Mouse (Mus musculus): ENCODE data around the gene Plekhs1. TPM values are rescaled to one million over a fixed set of nuclear protein-coding genes. Genes with fewer than 3 reads are reported as not detected.

The Plekhs1 gene
- total and polyA plus RNA-seq, 2 experiments from 2014 or later, result 0.14 to 0.29 TPM

DNA sequence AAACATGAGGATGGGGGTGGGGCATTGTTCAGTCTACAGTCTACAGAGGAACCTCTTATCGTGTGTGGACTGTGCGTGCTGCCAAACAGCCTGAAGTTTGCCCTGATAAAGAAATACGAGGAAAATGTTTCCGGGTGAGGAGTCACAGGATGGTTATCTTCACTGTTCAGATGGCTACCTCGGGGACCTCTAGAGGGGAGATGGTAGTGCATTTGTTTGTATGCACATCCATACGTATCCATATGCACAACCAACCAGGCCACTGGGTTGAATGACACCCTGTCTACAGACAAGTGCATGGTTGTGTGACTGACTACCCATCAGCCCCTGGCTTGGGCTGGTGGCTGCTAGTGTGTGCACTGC, 22.4 kb upstream of the Plekhs1 start:
- DNase-seq (no peak), ATAC-seq (no peak)
- WGBS, result 90% methylated on average over 6 of the region's 6 CpGs
- H3K36me3 ChIP-seq (ENCODE audit: insufficient read depth), result 0 out of 2 replicates have a peak, but pooled peaks cover 5% of the 10 kb centered on the region
- no peak for TF ChIP-seq CTCF (IDR thresholded peaks at IDR 0.05; ENCODE audit: low read depth)
- H3K27me3 ChIP-seq (ENCODE audit: insufficient read depth, low read length), result no peaks in the 10 kb centered on the region
- no peaks in the 10 kb centered on the region for H3K4me1 ChIP-seq (ENCODE audit: insufficient read depth)
- no peak overlapping the region for H3K27ac ChIP-seq (ENCODE audit: low read depth, low read length)
- H3K4me2 ChIP-seq (ENCODE audit: low read depth), result no peak overlapping the region
- no peak overlapping the region for H3K4me3 ChIP-seq (ENCODE audit: low read depth, low read length)
- no peak overlapping the region for H3K9ac ChIP-seq
- H3K9me3 ChIP-seq (ENCODE audit: low read length), result no peaks in the 10 kb centered on the region

GRCm38 (mm10) chr19:56443445-56443844, 18.0 kb upstream of the Plekhs1 start:
- ATAC-seq (0 out of 2 replicates have a peak, but pooled peaks have one; percentile 23), DNase-seq (no peak)
- Histone ChIP-seq H3K4me1 (ENCODE audit: insufficient read depth) (no peaks in the 10 kb centered on the region), H3K27ac (ENCODE audit: low read depth, low read length) (no peak overlapping the region), H3K27me3 (ENCODE audit: insufficient read depth, low read length) (no peaks in the 10 kb centered on the region), H3K4me3 (ENCODE audit: low read depth, low read length) (no peak overlapping the region), H3K9ac (no peak overlapping the region), H3K9me3 (ENCODE audit: low read length) (no peaks in the 10 kb centered on the region), H3K36me3 (ENCODE audit: insufficient read depth) (no peaks in the 10 kb centered on the region), H3K4me2 (ENCODE audit: low read depth) (no peak overlapping the region)
- TF ChIP-seq CTCF (IDR thresholded peaks at IDR 0.05; ENCODE audit: low read depth), result no peak
- whole genome bisulfite sequencing, result 84% methylated on average over 14 of the region's 14 CpGs

- DNase-seq (no peak), ATAC-seq (no peak)
- Histone ChIP-seq H3K36me3 (ENCODE audit: insufficient read depth) (no peaks in the 10 kb centered on the region), H3K27me3 (ENCODE audit: insufficient read depth, low read length) (no peaks in the 10 kb centered on the region), H3K27ac (ENCODE audit: low read depth, low read length) (no peak overlapping the region), H3K4me1 (ENCODE audit: insufficient read depth) (no peaks in the 10 kb centered on the region), H3K4me2 (ENCODE audit: low read depth) (no peak overlapping the region), H3K9ac (no peak overlapping the region), H3K9me3 (ENCODE audit: low read length) (no peaks in the 10 kb centered on the region), H3K4me3 (ENCODE audit: low read depth, low read length) (no peak overlapping the region)
- WGBS, result 96% methylated on average over 4 of the region's 4 CpGs
- TF ChIP-seq CTCF (IDR thresholded peaks at IDR 0.05; ENCODE audit: low read depth), result 0 out of 2 replicates have a peak, but pooled peaks have one; percentile 8
Measured at GRCm38 (mm10) chr19:56448784-56449183, 12.7 kb upstream of the Plekhs1 start.

- WGBS, result 87% methylated on average over 8 of the region's 8 CpGs
- H3K27ac ChIP-seq (ENCODE audit: low read depth, low read length), result no peak overlapping the region
- no peak for TF ChIP-seq CTCF (IDR thresholded peaks at IDR 0.05; ENCODE audit: low read depth)
- H3K4me3 ChIP-seq (ENCODE audit: low read depth, low read length), result no peak overlapping the region
- H3K9me3 ChIP-seq (ENCODE audit: low read length), result no peaks in the 10 kb centered on the region
- ATAC-seq (no peak), DNase-seq (no peak)
- no peaks in the 10 kb centered on the region for H3K36me3 ChIP-seq (ENCODE audit: insufficient read depth)
- no peaks in the 10 kb centered on the region for H3K4me1 ChIP-seq (ENCODE audit: insufficient read depth)
- no peak overlapping the region for H3K9ac ChIP-seq
- no peak overlapping the region for H3K4me2 ChIP-seq (ENCODE audit: low read depth)
- H3K27me3 ChIP-seq (ENCODE audit: insufficient read depth, low read length), result no peaks in the 10 kb centered on the region
Measured at GRCm38 (mm10) chr19:56449537-56449936, 11.9 kb upstream of the Plekhs1 start.

- no peak overlapping the region for H3K27ac ChIP-seq (ENCODE audit: low read depth, low read length)
- WGBS, result 81% methylated on average over 5 of the region's 5 CpGs
- H3K27me3 ChIP-seq (ENCODE audit: insufficient read depth, low read length), result no peaks in the 10 kb centered on the region
- TF ChIP-seq CTCF (IDR thresholded peaks at IDR 0.05; ENCODE audit: low read depth), result no peak
- H3K9ac ChIP-seq, result no peak overlapping the region
- DNase-seq, result no peak
- H3K36me3 ChIP-seq (ENCODE audit: insufficient read depth), result no peaks in the 10 kb centered on the region
- no peak overlapping the region for H3K4me3 ChIP-seq (ENCODE audit: low read depth, low read length)
- ATAC-seq, result no peak
- no peak overlapping the region for H3K4me2 ChIP-seq (ENCODE audit: low read depth)
- H3K9me3 ChIP-seq (ENCODE audit: low read length), result no peaks in the 10 kb centered on the region
- H3K4me1 ChIP-seq (ENCODE audit: insufficient read depth), result no peaks in the 10 kb centered on the region
Measured at GRCm38 (mm10) chr19:56450892-56451291, 10.5 kb upstream of the Plekhs1 start.

DNA sequence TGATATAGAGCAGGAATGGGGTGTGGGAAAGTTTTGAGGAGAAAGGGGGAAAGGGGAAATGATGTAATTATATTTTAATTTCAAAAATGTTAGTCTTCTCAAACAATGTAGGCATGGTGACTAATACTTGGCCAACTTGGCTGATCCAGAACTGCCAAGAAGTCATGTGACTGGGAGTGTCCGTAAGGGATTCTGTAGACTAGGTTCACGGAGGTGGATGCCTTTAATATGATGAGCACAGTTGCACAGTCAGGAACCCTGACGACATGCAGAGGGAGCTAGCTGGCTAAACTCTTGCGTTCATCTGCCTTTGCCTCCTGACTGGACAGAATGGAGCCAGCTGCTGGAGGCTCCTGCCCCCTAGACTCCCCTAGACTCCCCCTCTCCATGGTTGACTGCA, 9.6 kb upstream of the Plekhs1 start:
- H3K4me1 ChIP-seq (ENCODE audit: insufficient read depth), result no peaks in the 10 kb centered on the region
- no peak for TF ChIP-seq CTCF (IDR thresholded peaks at IDR 0.05; ENCODE audit: low read depth)
- H3K27ac ChIP-seq (ENCODE audit: low read depth, low read length), result no peak overlapping the region
- H3K36me3 ChIP-seq (ENCODE audit: insufficient read depth), result no peaks in the 10 kb centered on the region
- ATAC-seq (no peak), DNase-seq (no peak)
- no peaks in the 10 kb centered on the region for H3K27me3 ChIP-seq (ENCODE audit: insufficient read depth, low read length)
- 76% methylated on average over 4 of the region's 4 CpGs for WGBS
- H3K9me3 ChIP-seq (ENCODE audit: low read length), result no peaks in the 10 kb centered on the region
- H3K4me2 ChIP-seq (ENCODE audit: low read depth), result no peak overlapping the region
- no peak overlapping the region for H3K4me3 ChIP-seq (ENCODE audit: low read depth, low read length)
- no peak overlapping the region for H3K9ac ChIP-seq

GRCm38 (mm10) chr19:56452421-56452820, 9.0 kb upstream of the Plekhs1 start:
- no peak for TF ChIP-seq CTCF (IDR thresholded peaks at IDR 0.05; ENCODE audit: low read depth)
- ATAC-seq (no peak), DNase-seq (no peak)
- 94% methylated on average over 2 of the region's 2 CpGs for WGBS
- H3K27me3 ChIP-seq (ENCODE audit: insufficient read depth, low read length), result no peaks in the 10 kb centered on the region
- H3K36me3 ChIP-seq (ENCODE audit: insufficient read depth), result no peaks in the 10 kb centered on the region
- no peak overlapping the region for H3K9ac ChIP-seq
- H3K4me2 ChIP-seq (ENCODE audit: low read depth), result no peak overlapping the region
- no peak overlapping the region for H3K4me3 ChIP-seq (ENCODE audit: low read depth, low read length)
- H3K27ac ChIP-seq (ENCODE audit: low read depth, low read length), result no peak overlapping the region
- H3K9me3 ChIP-seq (ENCODE audit: low read length), result no peaks in the 10 kb centered on the region
- no peaks in the 10 kb centered on the region for H3K4me1 ChIP-seq (ENCODE audit: insufficient read depth)

DNA sequence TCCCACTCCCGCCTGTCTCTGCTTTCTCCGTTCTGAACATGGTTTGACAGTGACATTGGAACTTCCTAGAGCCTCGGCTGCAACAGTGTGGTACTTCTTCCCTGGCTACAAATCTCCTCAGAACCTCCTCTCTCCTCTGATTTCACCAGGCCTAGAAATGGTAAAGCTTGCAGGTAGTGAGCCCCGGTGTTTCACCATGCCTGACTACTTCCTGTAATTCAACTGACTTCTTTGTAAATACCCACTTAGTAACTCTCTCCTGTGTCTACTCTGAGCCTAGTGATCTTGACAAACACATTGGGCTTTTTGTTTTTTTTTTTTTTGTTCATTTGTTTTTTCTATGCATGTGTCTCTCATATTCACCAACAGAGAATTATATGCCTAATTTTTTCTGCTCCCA, 6.6 kb upstream of the Plekhs1 start:
- WGBS, result 88% methylated on average over 4 of the region's 4 CpGs

More for the DNA sequence above, 6.6 kb upstream of the Plekhs1 start:
- Histone ChIP-seq H3K4me3 (ENCODE audit: low read depth, low read length) (no peak overlapping the region), H3K9me3 (ENCODE audit: low read length) (no peaks in the 10 kb centered on the region), H3K9ac (no peak overlapping the region), H3K27ac (ENCODE audit: low read depth, low read length) (no peak overlapping the region), H3K36me3 (ENCODE audit: insufficient read depth) (no peaks in the 10 kb centered on the region), H3K27me3 (ENCODE audit: insufficient read depth, low read length) (no peaks in the 10 kb centered on the region), H3K4me1 (ENCODE audit: insufficient read depth) (no peaks in the 10 kb centered on the region), H3K4me2 (ENCODE audit: low read depth) (no peak overlapping the region)
- ATAC-seq, result no peak
- DNase-seq, result no peak
- TF ChIP-seq CTCF (IDR thresholded peaks at IDR 0.05; ENCODE audit: low read depth), result no peak

All from forebrain, postnatal 0 days (tissue).